Mouse (Mus musculus) liver, postnatal 0 days (tissue): ENCODE measurements around the gene Gpr132.

Source experiments
- CTCF ChIP-seq: sonication (generic); IDR thresholded peaks from 2 replicates; pipeline ENCODE4 v1.5.1; 2016; ENCODE audit warnings: antibody characterized with exemption, low read depth
- EP300 ChIP-seq: IDR thresholded peaks from 2 replicates; pipeline ENCODE4 v1.6.1; 2016; ENCODE audit warnings: antibody characterized with exemption, low read depth, mild to moderate bottlenecking

DNA sequence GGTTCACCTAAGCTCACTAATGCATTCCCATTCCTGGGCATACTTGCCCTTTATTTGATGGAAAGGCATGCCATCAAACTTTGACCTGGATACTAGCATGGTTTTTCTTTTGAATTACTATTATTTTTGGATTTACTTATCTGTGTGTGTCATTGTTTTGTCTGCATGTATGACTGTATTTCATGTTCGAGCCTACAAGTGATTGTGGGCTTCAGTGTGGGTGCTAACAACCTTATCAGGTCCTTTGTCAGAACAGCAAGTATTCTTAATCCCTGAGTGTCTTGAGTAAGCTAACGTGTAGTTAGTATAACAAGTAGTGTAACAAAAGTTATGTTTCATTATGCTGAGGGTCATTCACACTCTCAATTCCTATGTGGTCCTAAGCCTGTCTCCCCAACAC lies 37.9 kb downstream of the Gpr132 start:
- TF ChIP-seq CTCF (no peak), EP300 (no peak)
